Mouse (Mus musculus) C2C12 (cell line): ENCODE measurements around the gene Gm20696. TPM values are rescaled to one million over a fixed set of nuclear protein-coding genes. Genes with fewer than 3 reads are reported as not detected.

Experiments used
- H3K27me3 ChIP-seq: one replicate; pipeline ENCODE4 v1.6.1; 2011; ENCODE audit not compliant: control insufficient read depth, insufficient read depth, insufficient read length
- H3K36me3 ChIP-seq: one replicate; pipeline ENCODE4 v1.6.1; 2011; ENCODE audit not compliant: control insufficient read depth, insufficient read depth
- H3K4me3 ChIP-seq: one replicate; pipeline ENCODE4 v1.5.1; 2011; ENCODE audit warnings: mild to moderate bottlenecking, control low read depth; ENCODE audit not compliant: poor library complexity, insufficient read depth, severe bottlenecking
- H3K79me2 ChIP-seq: one replicate; pipeline ENCODE4 v1.6.1; 2011; ENCODE audit not compliant: control insufficient read depth, insufficient read depth
- H3K79me3 ChIP-seq: one replicate; pipeline ENCODE4 v1.6.1; 2011; ENCODE audit warnings: low read depth, control low read depth
- H3ac ChIP-seq: one replicate; pipeline ENCODE3; 2011; ENCODE audit warnings: low read depth; ENCODE audit not compliant: control insufficient read depth, insufficient read length
- CEBPB ChIP-seq: IDR thresholded peaks from one replicate; pipeline ENCODE4 v1.6.1; 2011; ENCODE audit warnings: low read depth, mild to moderate bottlenecking, control low read depth, moderate library complexity
- CTCF ChIP-seq: IDR thresholded peaks from one replicate; pipeline ENCODE4 v1.5.1; 2011; ENCODE audit not compliant: control insufficient read depth, insufficient read depth, insufficient read length
- FOSL1 ChIP-seq: IDR thresholded peaks from one replicate; pipeline ENCODE4 v1.8.0; 2011; ENCODE audit warnings: mild to moderate bottlenecking, low read length; ENCODE audit not compliant: poor library complexity, insufficient read depth, severe bottlenecking
- MAX ChIP-seq: IDR thresholded peaks from one replicate; pipeline ENCODE4 v1.6.1; 2011; ENCODE audit warnings: mild to moderate bottlenecking, control low read depth
- MYOD1 ChIP-seq: IDR thresholded peaks from one replicate; pipeline ENCODE4 v1.6.1; 2011; ENCODE audit warnings: low read depth; ENCODE audit not compliant: control insufficient read depth, insufficient read length
- MYOG ChIP-seq: IDR thresholded peaks from one replicate; pipeline ENCODE4 v1.6.1; 2011; ENCODE audit not compliant: control insufficient read depth, insufficient read length; ENCODE audit errors: extremely low read depth
- USF1 ChIP-seq: IDR thresholded peaks from one replicate; pipeline ENCODE4 v1.6.1; 2011; ENCODE audit warnings: low read depth, mild to moderate bottlenecking, control low read depth, moderate library complexity
- polyA plus RNA-seq: library from polyadenylated mRNA; unstranded; fragments of >200 nt; fragmentation: generic; extraction: Trizol; gene quantifications from one replicate; pipeline ENCODE4 v1.2.1, GENCODE M21; 2012; ENCODE audit warnings: missing spikeins

Gm20696 gene
- polyA plus RNA-seq, 1 experiment = 0.20 TPM

DNA sequence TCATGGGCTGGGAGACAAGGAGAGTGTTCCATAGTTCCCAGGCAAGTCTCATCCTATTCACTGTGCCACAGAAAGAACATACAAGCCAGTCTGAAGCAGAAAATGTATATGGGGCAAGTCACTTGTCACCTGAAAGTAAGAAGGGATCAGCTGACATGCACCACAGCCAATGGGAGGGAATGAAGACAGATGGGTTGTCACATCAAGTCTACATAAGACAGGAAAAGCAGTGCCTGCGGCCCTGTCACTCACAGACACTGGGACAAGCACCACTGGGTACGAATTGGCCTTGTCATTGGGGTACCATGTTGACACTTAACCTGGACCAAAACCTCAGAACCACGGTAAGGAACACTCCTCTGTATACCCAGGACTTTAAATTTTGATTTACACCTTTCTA, 360.8 kb downstream of the Gm20696 start:
- TF ChIP-seq CTCF (no peak), FOSL1 (no peak), MAX (no peak), CEBPB (no peak), USF1 (no peak), MYOD1 (no peak), MYOG (no peak)
- Histone ChIP-seq H3K27me3 (no peaks in the 10 kb centered on the region), H3ac (no peak overlapping the region), H3K36me3 (no peaks in the 10 kb centered on the region), H3K79me3 (no peaks in the 10 kb centered on the region), H3K79me2 (no peaks in the 10 kb centered on the region), H3K4me3 (no peak overlapping the region)

DNA sequence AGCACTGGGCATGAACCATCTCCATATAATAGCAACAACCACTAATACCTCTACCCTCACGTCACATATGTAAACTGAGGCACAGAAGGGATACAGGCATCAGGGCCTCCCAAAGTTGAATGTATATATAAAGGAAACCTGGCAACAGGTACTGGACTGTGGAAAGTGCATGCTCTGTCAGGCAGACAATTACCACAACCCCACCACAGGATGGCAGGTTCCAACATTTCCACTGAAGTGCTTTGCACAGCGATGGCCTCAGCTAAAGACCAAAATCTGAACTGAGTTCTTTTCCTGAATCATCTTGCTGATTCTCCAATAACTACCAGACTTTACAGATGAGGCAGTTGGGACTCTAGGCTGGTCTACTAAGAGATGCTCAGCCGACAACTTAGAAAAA, 361.4 kb downstream of the Gm20696 start:
- Histone ChIP-seq H3ac (no peak overlapping the region), H3K79me2 (no peaks in the 10 kb centered on the region), H3K4me3 (no peak overlapping the region), H3K27me3 (no peaks in the 10 kb centered on the region), H3K36me3 (no peaks in the 10 kb centered on the region), H3K79me3 (no peaks in the 10 kb centered on the region)
- no peak for TF ChIP-seq MYOG
- no peak for TF ChIP-seq MYOD1
- TF ChIP-seq CTCF = no peak
- no peak for TF ChIP-seq USF1
- no peak for TF ChIP-seq MAX
- no peak for TF ChIP-seq CEBPB
- no peak for TF ChIP-seq FOSL1

DNA sequence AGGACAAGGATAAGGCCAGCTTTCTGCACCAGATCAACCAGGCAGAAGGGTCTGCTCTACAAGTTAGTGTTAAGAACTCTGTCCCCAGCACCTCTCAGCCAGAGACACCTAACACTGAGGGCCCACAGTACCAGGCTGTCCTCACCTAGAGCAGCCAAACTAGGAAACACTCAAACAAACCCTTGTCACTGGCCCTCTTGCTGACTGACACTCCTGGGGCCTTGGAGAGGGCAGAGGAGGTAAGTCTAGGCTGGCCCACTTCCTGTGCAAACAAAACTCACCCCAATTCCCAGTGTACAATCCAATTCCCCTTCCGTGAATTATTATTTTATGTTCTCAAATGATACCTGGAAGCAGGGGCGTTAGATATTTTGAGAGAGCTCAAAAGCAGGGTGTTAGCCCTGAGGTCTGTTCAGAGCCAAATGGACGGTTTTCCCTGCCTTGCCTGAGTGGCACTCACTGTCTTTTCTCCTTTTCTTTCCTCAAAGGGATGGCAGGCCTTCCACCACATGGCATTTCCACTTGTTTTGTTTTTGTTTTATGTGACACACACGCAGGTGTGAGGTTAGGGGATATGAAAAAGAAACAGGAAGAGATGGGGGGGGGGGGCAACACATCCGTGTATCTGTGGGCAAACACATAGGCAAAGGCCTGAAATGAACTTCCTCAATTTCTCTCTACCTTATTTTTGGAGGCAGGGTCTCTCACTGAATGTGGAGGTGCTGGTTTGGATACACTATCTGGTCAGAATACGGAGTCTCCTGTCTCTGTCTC, 363.7 kb downstream of the Gm20696 start:
- Histone ChIP-seq H3K79me2 (no peaks in the 10 kb centered on the region), H3K36me3 (no peaks in the 10 kb centered on the region), H3K4me3 (no peak overlapping the region), H3K27me3 (no peaks in the 10 kb centered on the region), H3K79me3 (no peaks in the 10 kb centered on the region), H3ac (no peak overlapping the region)
- TF ChIP-seq USF1 (no peak), CTCF (no peak), MAX (no peak), MYOD1 (no peak), CEBPB (no peak)

DNA sequence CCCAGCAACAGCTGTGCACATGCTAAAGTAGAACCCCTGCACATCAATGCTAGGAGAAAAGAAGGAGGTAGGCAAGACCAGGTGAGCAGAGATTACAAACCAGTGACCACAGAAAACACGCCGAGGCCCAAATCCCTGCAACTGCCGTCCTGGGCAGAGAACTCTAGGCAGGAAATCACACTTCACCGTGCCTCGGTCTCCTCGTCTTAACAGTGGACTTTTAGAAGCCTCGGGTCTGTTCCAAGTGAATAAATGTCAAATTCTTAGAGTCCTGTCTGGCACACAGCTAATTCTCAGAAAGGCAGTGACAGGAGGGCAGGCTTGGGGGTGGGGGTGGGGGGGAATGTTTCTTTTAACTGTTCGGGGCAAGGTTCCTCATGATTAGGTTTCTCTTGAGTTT, 364.7 kb downstream of the Gm20696 start:
- TF ChIP-seq MYOG (no peak), USF1 (no peak), MAX (no peak), CEBPB (no peak), MYOD1 (no peak), CTCF (no peak), FOSL1 (no peak)
- Histone ChIP-seq H3K27me3 (no peaks in the 10 kb centered on the region), H3K36me3 (no peaks in the 10 kb centered on the region), H3ac (no peak overlapping the region), H3K4me3 (no peak overlapping the region), H3K79me3 (no peaks in the 10 kb centered on the region), H3K79me2 (no peaks in the 10 kb centered on the region)

DNA sequence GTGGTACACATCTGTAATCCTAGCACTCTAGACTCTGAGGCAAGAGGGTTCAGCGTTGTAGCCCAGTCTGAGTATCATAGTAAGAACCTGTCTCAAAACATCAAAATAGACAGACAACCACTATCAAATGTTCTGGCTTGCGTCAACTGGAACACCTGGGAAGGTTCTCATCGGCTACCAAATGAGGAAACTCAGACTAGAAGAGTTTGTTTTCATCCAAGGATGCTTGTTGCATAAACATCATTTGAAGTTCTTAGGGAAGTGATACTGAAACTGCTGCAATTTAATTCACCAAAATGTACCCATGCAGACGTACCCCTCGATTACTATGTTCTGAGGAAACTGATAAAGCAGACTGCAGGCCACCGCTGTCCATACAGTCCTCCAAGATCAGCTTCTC, 366.4 kb downstream of the Gm20696 start:
- Histone ChIP-seq H3K79me2 (no peaks in the 10 kb centered on the region), H3K27me3 (no peaks in the 10 kb centered on the region), H3K36me3 (no peaks in the 10 kb centered on the region), H3K4me3 (no peak overlapping the region), H3K79me3 (no peaks in the 10 kb centered on the region), H3ac (no peak overlapping the region)
- TF ChIP-seq CEBPB (no peak), USF1 (no peak), MYOG (no peak), MYOD1 (no peak), FOSL1 (no peak), MAX (no peak), CTCF (no peak)

DNA sequence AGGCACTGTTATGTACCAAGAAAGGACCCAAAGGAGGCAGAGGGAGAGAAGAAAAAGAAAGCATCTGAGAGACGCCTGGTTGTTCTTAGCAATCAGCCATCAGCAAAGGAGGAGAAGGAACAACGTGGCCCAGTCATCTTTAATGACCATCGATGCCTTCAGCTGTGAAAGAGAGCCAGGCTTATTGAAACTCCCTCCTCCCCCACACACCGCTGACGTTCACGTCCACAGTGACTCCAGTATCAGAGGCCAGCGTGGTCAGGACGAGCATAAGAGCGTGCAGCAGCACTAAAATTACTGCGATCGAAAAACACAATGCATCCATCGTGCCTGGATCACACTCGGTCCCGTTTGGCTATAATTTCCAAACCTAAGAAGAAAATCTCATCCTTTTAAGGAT, 367.4 kb downstream of the Gm20696 start:
- Histone ChIP-seq H3K4me3 (no peak overlapping the region), H3ac (no peak overlapping the region), H3K79me3 (no peaks in the 10 kb centered on the region), H3K27me3 (no peaks in the 10 kb centered on the region), H3K79me2 (no peaks in the 10 kb centered on the region), H3K36me3 (no peaks in the 10 kb centered on the region)
- TF ChIP-seq CEBPB = no peak
- no peak for TF ChIP-seq FOSL1
- TF ChIP-seq MAX = no peak
- TF ChIP-seq USF1 = no peak
- no peak for TF ChIP-seq MYOD1
- TF ChIP-seq CTCF = no peak
- no peak for TF ChIP-seq MYOG
